9 mouse cellular contexts compared by ENCODE assay signal in the genomic region with DNA sequence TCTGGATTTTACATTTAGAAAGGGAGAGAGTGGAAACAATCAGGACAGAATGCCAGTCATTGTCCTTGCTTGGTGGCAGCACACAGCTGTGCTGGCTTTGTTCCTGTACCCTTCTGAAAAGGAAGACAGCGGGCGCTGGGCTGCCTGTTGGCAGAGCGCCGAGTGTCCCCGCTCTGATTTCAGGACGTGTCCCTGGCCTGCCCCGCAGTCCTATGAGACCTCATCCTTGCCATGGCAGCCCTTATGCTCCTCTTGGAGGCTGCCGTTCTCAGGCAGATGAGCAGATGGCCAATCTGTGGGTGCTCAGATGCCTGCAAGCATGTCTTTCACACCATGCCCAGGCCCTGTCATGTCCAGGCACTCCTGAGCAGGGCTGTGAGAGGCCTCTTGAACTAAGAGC. TPM values are rescaled to one million over a fixed set of nuclear protein-coding genes. Genes with fewer than 3 reads are reported as not detected.
DNase-seq lines count a peak whose midpoint lies in the region; ATAC-seq and TF ChIP-seq lines count a peak whose summit lies in the region.
"Had no signal": no experiment of that assay in that cellular context is flagged by ENCODE, and none has a peak within 500 bp of the region (broad histone marks: within the 10 kb centered on the region; RNA-seq: fewer than 3 reads in every experiment).

No protein-coding gene starts in this region.

- no peak for TF ChIP-seq CTCF in midbrain, postnatal 0 days (IDR thresholded peaks at IDR 0.05)
- no peak for TF ChIP-seq CTCF in lung, adult 2 months (IDR thresholded peaks at IDR 0.05; ENCODE audit: insufficient read depth, low read length)

- H3K36me3 ChIP-seq in neural tube, embryonic 12.5 days: no peaks in the 10 kb centered on the region
- no peaks in the 10 kb centered on the region for H3K36me3 ChIP-seq in neural tube, embryonic 15.5 days
- no peaks in the 10 kb centered on the region for H3K36me3 ChIP-seq in hindbrain, embryonic 14.5 days (replicated peaks; ENCODE audit: control insufficient read depth, insufficient read depth)
- H3K36me3 ChIP-seq in midbrain, postnatal 0 days (ENCODE audit: insufficient read depth, low read length): no peaks in the 10 kb centered on the region
- H3K36me3 ChIP-seq in heart, embryonic 11.5 days (ENCODE audit: control insufficient read depth, insufficient read depth, low read length): no peaks in the 10 kb centered on the region

- H3K4me2 ChIP-seq in neural tube, embryonic 12.5 days (replicated peaks): no peak overlapping the region
- no peak overlapping the region for H3K4me2 ChIP-seq in neural tube, embryonic 15.5 days
- H3K4me2 ChIP-seq in hindbrain, embryonic 14.5 days (replicated peaks): no peak overlapping the region
- no peak overlapping the region for H3K4me2 ChIP-seq in midbrain, postnatal 0 days (ENCODE audit: low read depth, low read length, poor library complexity, severe bottlenecking)
- H3K4me2 ChIP-seq in heart, embryonic 11.5 days: no peak overlapping the region

- no peak overlapping the region for H3K4me3 ChIP-seq in neural tube, embryonic 12.5 days
- no peak overlapping the region for H3K4me3 ChIP-seq in neural tube, embryonic 15.5 days (replicated peaks)
- no peak overlapping the region for H3K4me3 ChIP-seq in hindbrain, embryonic 14.5 days (replicated peaks; ENCODE audit: low read length)
- H3K4me3 ChIP-seq in midbrain, postnatal 0 days (ENCODE audit: low read depth, low read length): no peak overlapping the region
- H3K4me3 ChIP-seq in heart, embryonic 11.5 days (ENCODE audit: low read depth, low read length): no peak overlapping the region
- H3K4me3 ChIP-seq in lung, adult 2 months (replicated peaks; ENCODE audit: extremely low read depth, low read depth, low read length): no peak overlapping the region

- no peak overlapping the region for H3K27ac ChIP-seq in neural tube, embryonic 12.5 days
- H3K27ac ChIP-seq in neural tube, embryonic 15.5 days (replicated peaks): no peak overlapping the region
- peak overlapping the region; percentile 70 for H3K27ac ChIP-seq in hindbrain, embryonic 14.5 days
- H3K27ac ChIP-seq in midbrain, postnatal 0 days (ENCODE audit: low read depth, low read length): no peak overlapping the region
- H3K27ac ChIP-seq in heart, embryonic 11.5 days (ENCODE audit: low read depth, low read length): no peak overlapping the region

- no peak overlapping the region for H3K9ac ChIP-seq in neural tube, embryonic 12.5 days
- H3K9ac ChIP-seq in neural tube, embryonic 15.5 days (replicated peaks): no peak overlapping the region
- H3K9ac ChIP-seq in hindbrain, embryonic 14.5 days: no peak overlapping the region
- no peak overlapping the region for H3K9ac ChIP-seq in midbrain, postnatal 0 days (replicated peaks; ENCODE audit: low read length, poor library complexity, severe bottlenecking)
- no peak overlapping the region for H3K9ac ChIP-seq in heart, embryonic 11.5 days (ENCODE audit: low read depth, low read length)

- no peak for TF ChIP-seq POLR2A in lung, adult 2 months (IDR thresholded peaks at IDR 0.05; ENCODE audit: borderline replicate concordance, extremely low read depth, low read depth, low read length)

- 65% methylated on average over 8 of the region's 8 CpGs for WGBS in neural tube, embryonic 12.5 days
- WGBS in neural tube, embryonic 15.5 days: 34% methylated on average over 8 of the region's 8 CpGs
- WGBS in hindbrain, embryonic 14.5 days: 47% methylated on average over 8 of the region's 8 CpGs
- WGBS in midbrain, postnatal 0 days: 40% methylated on average over 8 of the region's 8 CpGs
- WGBS in heart, embryonic 11.5 days (ENCODE audit: insufficient replicate concordance): 81% methylated on average over 8 of the region's 8 CpGs
- 65% methylated on average over 8 of the region's 8 CpGs for WGBS in lung, adult 2 months

- ATAC-seq in neural tube, embryonic 12.5 days (ENCODE audit: low FRiP score, low read depth): peak; percentile 72
- ATAC-seq in neural tube, embryonic 15.5 days (ENCODE audit: low FRiP score): no peak
- peak; percentile 71; the same call in 1 of the 2 replicates for ATAC-seq in hindbrain, embryonic 14.5 days (ENCODE audit: low FRiP score)
- peak; percentile 75; the same call in 1 of the 2 replicates for ATAC-seq in midbrain, postnatal 0 days (ENCODE audit: low FRiP score)
- no peak for ATAC-seq in heart, embryonic 11.5 days (replicated peaks; ENCODE audit: insufficient number of reproducible peaks, low FRiP score, low TSS enrichment)

- no peaks in the 10 kb centered on the region for H3K9me3 ChIP-seq in neural tube, embryonic 12.5 days
- H3K9me3 ChIP-seq in neural tube, embryonic 15.5 days (replicated peaks): no peaks in the 10 kb centered on the region
- H3K9me3 ChIP-seq in hindbrain, embryonic 14.5 days (ENCODE audit: control insufficient read depth, low read length): no peaks in the 10 kb centered on the region
- H3K9me3 ChIP-seq in midbrain, postnatal 0 days (ENCODE audit: low read length): no peaks in the 10 kb centered on the region
- H3K9me3 ChIP-seq in heart, embryonic 11.5 days (replicated peaks; ENCODE audit: control insufficient read depth, low read length): no peaks in the 10 kb centered on the region

- H3K4me1 ChIP-seq in neural tube, embryonic 12.5 days: no peaks in the 10 kb centered on the region; the same call in 1 of the 2 replicates
- H3K4me1 ChIP-seq in neural tube, embryonic 15.5 days: peaks cover 7% of the 10 kb centered on the region; the same call in 1 of the 2 replicates
- H3K4me1 ChIP-seq in hindbrain, embryonic 14.5 days (replicated peaks; ENCODE audit: control insufficient read depth, insufficient read depth, low read length): peaks cover 11% of the 10 kb centered on the region; the same call in 1 of the 2 replicates
- H3K4me1 ChIP-seq in midbrain, postnatal 0 days (ENCODE audit: insufficient read depth, low read length): no peaks in the 10 kb centered on the region
- H3K4me1 ChIP-seq in heart, embryonic 11.5 days (ENCODE audit: control insufficient read depth, insufficient read depth, low read length): no peaks in the 10 kb centered on the region
- H3K4me1 ChIP-seq in lung, adult 2 months (ENCODE audit: control insufficient read depth, insufficient read depth, low read length): no peaks in the 10 kb centered on the region

- DNase-seq in cerebellum, adult 8-10 months: peak; percentile 77
- DNase-seq in hindbrain, embryonic 14.5 days (ENCODE audit: low spot score): peak; percentile 66
- DNase-seq in midbrain, postnatal 0 days (ENCODE audit: low spot score): peak; percentile 87
- DNase-seq in lung, adult 2 months: no peak
- DNase-seq: heart, postnatal 36 days; lung, postnatal 4 days had no signal

- no peaks in the 10 kb centered on the region for H3K27me3 ChIP-seq in neural tube, embryonic 12.5 days (replicated peaks)
- H3K27me3 ChIP-seq in neural tube, embryonic 15.5 days (replicated peaks): no peaks in the 10 kb centered on the region
- no peaks in the 10 kb centered on the region for H3K27me3 ChIP-seq in hindbrain, embryonic 14.5 days (ENCODE audit: control insufficient read depth, insufficient read depth, low read length)
- H3K27me3 ChIP-seq in midbrain, postnatal 0 days (ENCODE audit: insufficient read depth, low read length): no peaks in the 10 kb centered on the region
- no peaks in the 10 kb centered on the region for H3K27me3 ChIP-seq in heart, embryonic 11.5 days (ENCODE audit: control insufficient read depth, insufficient read depth, low read length)

RNA-seq across cellular contexts. Expression of a gene that starts 17.7 kb away (rescaled TPM):
- 23.3 and 25.1 TPM in 2 replicates for polyA plus RNA-seq in neural tube, embryonic 12.5 days (2016; fragmentation: Nextera tagmentation; extraction: Ambion mirVana)
- polyA plus RNA-seq in neural tube, embryonic 15.5 days (2015; fragmentation: Nextera tagmentation; extraction: Ambion mirVana): 31.0 and 37.9 TPM in 2 replicates
- 38.1 and 44.4 TPM in 2 replicates for polyA plus RNA-seq in hindbrain, embryonic 14.5 days (2014; fragmentation: Nextera tagmentation; extraction: Ambion mirVana)
- 78.2 and 84.2 TPM in 2 replicates for total RNA-seq in midbrain, postnatal 0 days (2014; rRNA removed)
- 28.4 and 31.8 TPM in 2 replicates for polyA plus RNA-seq in midbrain, postnatal 0 days (2015; fragmentation: Nextera tagmentation; extraction: Ambion mirVana)
- polyA plus RNA-seq in heart, embryonic 11.5 days (2014; fragmentation: Nextera tagmentation; extraction: Ambion mirVana): 1.7 and 2.2 TPM in 2 replicates
- 7.1 and 8.3 TPM in 2 replicates for polyA plus RNA-seq in lung, adult 2 months (2012; rRNA removed)

Comparison
In these comparisons a context has a peak if more than half of its experiments do, and no peak if none do; other contexts are left out.
1. ATAC-seq: peak in neural tube, embryonic 12.5 days (single experiment), hindbrain, embryonic 14.5 days (single experiment) and midbrain, postnatal 0 days (single experiment); none in neural tube, embryonic 15.5 days (single experiment) and heart, embryonic 11.5 days (single experiment).